Comparison of ENCODE assay signal across 32 mouse cellular contexts in genomic region chr5:148933767-148934166, GRCm38 (mm10). TPM values are rescaled to one million over a fixed set of nuclear protein-coding genes. Genes with fewer than 3 reads are reported as not detected.
DNase-seq lines count a peak whose midpoint lies in the region; ATAC-seq and TF ChIP-seq lines count a peak whose summit lies in the region.
"Had no signal": no experiment of that assay in that cellular context is flagged by ENCODE, and none has a peak within 500 bp of the region (broad histone marks: within the 10 kb centered on the region; RNA-seq: fewer than 3 reads in every experiment).

No protein-coding gene starts in this region.

- no peak for TF ChIP-seq CTCF in MEL (IDR thresholded peaks at IDR 0.05 in 2 of 3, conservative IDR thresholded peaks at IDR 0.05 in 1 of 3; ENCODE audit: control insufficient read depth in 1 of 3, insufficient read depth in 1 of 3, low read depth in 2 of 3, low read length in 3 of 3, poor library complexity in 1 of 3, severe bottlenecking in 1 of 3)
- TF ChIP-seq CTCF in liver, embryonic 14.5 days (IDR thresholded peaks at IDR 0.05; ENCODE audit: low read depth) = no peak

- H3K27ac ChIP-seq in hindbrain, embryonic 10.5 days = peak overlapping the region; percentile 6; the same call in 1 of the 2 replicates
- H3K27ac ChIP-seq in hindbrain, embryonic 13.5 days = no peak overlapping the region
- H3K27ac ChIP-seq in MEL (ENCODE audit: control insufficient read depth, low read depth, low read length) = peak overlapping the region; percentile 96
- H3K27ac ChIP-seq in limb, embryonic 10.5 days = 0 out of 2 replicates have a peak overlapping the region, but pooled peaks have one; percentile 47
- peak overlapping the region; percentile 6 for H3K27ac ChIP-seq in liver, embryonic 14.5 days
- H3K27ac ChIP-seq in midbrain, embryonic 11.5 days (ENCODE audit: low read depth, low read length) = no peak overlapping the region
- H3K27ac ChIP-seq: embryonic facial prominence, embryonic 12.5 days; heart, adult 2 months; hindbrain, postnatal 0 days; intestine, embryonic 15.5 days; layer of hippocampus, adult 2 months; midbrain, embryonic 10.5 days; neural tube, embryonic 12.5 days; stomach, postnatal 0 days had no signal

- H3K4me2 ChIP-seq in hindbrain, embryonic 13.5 days = no peak overlapping the region
- H3K4me2 ChIP-seq in liver, embryonic 14.5 days (ENCODE audit: low read depth) = peak overlapping the region; percentile 53; the same call in 1 of the 2 replicates
- no peak overlapping the region for H3K4me2 ChIP-seq in midbrain, embryonic 11.5 days
- H3K4me2 ChIP-seq: embryonic facial prominence, embryonic 12.5 days; intestine, embryonic 15.5 days had no signal

- 68% methylated on average over 8 of the region's 8 CpGs for WGBS in hindbrain, embryonic 10.5 days
- 77% methylated on average over 8 of the region's 8 CpGs for WGBS in hindbrain, embryonic 13.5 days
- WGBS in limb, embryonic 10.5 days = 43% methylated on average over 8 of the region's 8 CpGs
- 67% methylated on average over 8 of the region's 8 CpGs for WGBS in liver, embryonic 14.5 days (ENCODE audit: insufficient replicate concordance)
- 77% methylated on average over 8 of the region's 8 CpGs for WGBS in midbrain, embryonic 11.5 days

- peaks cover 4% of the 10 kb centered on the region; the same call in 1 of the 2 replicates for H3K79me2 ChIP-seq in MEL (ENCODE audit: control insufficient read depth, insufficient read depth, low read length, poor library complexity)

- H3K4me1 ChIP-seq in hindbrain, embryonic 10.5 days (replicated peaks) = peaks cover 29% of the 10 kb centered on the region
- H3K4me1 ChIP-seq in hindbrain, embryonic 13.5 days (replicated peaks) = peaks cover 5% of the 10 kb centered on the region
- H3K4me1 ChIP-seq in MEL (ENCODE audit: control insufficient read depth in 1 of 2, insufficient read depth in 2 of 2, low read length in 2 of 2) = peaks cover 17 to 23% of the 10 kb centered on the region in 2 experiments
- peaks cover 42% of the 10 kb centered on the region for H3K4me1 ChIP-seq in limb, embryonic 10.5 days
- peaks cover 36 to 51% of the 10 kb centered on the region in 2 experiments for H3K4me1 ChIP-seq in liver, embryonic 14.5 days (replicated peaks; ENCODE audit: control insufficient read depth in 2 of 2, insufficient read depth in 2 of 2, low read length in 1 of 2)
- peaks cover 2% of the 10 kb centered on the region; the same call in 1 of the 2 replicates for H3K4me1 ChIP-seq in midbrain, embryonic 11.5 days (ENCODE audit: control insufficient read depth, insufficient read depth, low read length)

- TF ChIP-seq RAD21 in MEL (IDR thresholded peaks at IDR 0.05; ENCODE audit: low read depth, low read length) = no peak

- H3K4me3 ChIP-seq in hindbrain, embryonic 10.5 days = no peak overlapping the region
- no peak overlapping the region for H3K4me3 ChIP-seq in hindbrain, embryonic 13.5 days
- H3K4me3 ChIP-seq in MEL (ENCODE audit: control insufficient read depth in 1 of 2, insufficient read depth in 1 of 2, low read depth in 2 of 2, low read length in 2 of 2) = peak overlapping the region; percentile 52 to 65
- H3K4me3 ChIP-seq in limb, embryonic 10.5 days = no peak overlapping the region; the same call in 1 of the 2 replicates
- no peak overlapping the region for H3K4me3 ChIP-seq in liver, embryonic 14.5 days (ENCODE audit: insufficient read depth in 1 of 2, low read depth in 2 of 2, low read length in 2 of 2)
- no peak overlapping the region for H3K4me3 ChIP-seq in midbrain, embryonic 11.5 days (ENCODE audit: low read depth, low read length)
- H3K4me3 ChIP-seq: embryonic facial prominence, embryonic 12.5 days; heart, adult 2 months; intestine, embryonic 15.5 days; layer of hippocampus, adult 2 months; midbrain, embryonic 10.5 days; myocyte; neural tube, embryonic 12.5 days had no signal

- H3K27me3 ChIP-seq in hindbrain, embryonic 10.5 days (ENCODE audit: insufficient read depth, poor library complexity, severe bottlenecking) = no peaks in the 10 kb centered on the region
- H3K27me3 ChIP-seq in hindbrain, embryonic 13.5 days = no peaks in the 10 kb centered on the region
- no peaks in the 10 kb centered on the region for H3K27me3 ChIP-seq in MEL (ENCODE audit: control insufficient read depth in 1 of 2, insufficient read depth in 2 of 2, low read length in 2 of 2)
- no peaks in the 10 kb centered on the region for H3K27me3 ChIP-seq in limb, embryonic 10.5 days (ENCODE audit: low read depth, poor library complexity, severe bottlenecking)
- no peaks in the 10 kb centered on the region for H3K27me3 ChIP-seq in liver, embryonic 14.5 days (ENCODE audit: control insufficient read depth, insufficient read depth, low read length)
- no peaks in the 10 kb centered on the region for H3K27me3 ChIP-seq in midbrain, embryonic 11.5 days (ENCODE audit: control insufficient read depth, insufficient read depth, low read length)
- H3K27me3 ChIP-seq: embryonic facial prominence, embryonic 12.5 days; intestine, embryonic 15.5 days; neural tube, embryonic 12.5 days had no signal

- no peak for ATAC-seq in hindbrain, embryonic 13.5 days (ENCODE audit: low FRiP score)
- no peak for ATAC-seq in liver, embryonic 14.5 days (ENCODE audit: insufficient read depth)
- ATAC-seq in midbrain, embryonic 11.5 days (ENCODE audit: low FRiP score) = no peak
- ATAC-seq: activated CD4-positive, CD25-positive, alpha-beta regulatory T cell, adult 4 months; hindbrain, postnatal 0 days; midbrain, embryonic 16.5 days had no signal

- no peaks in the 10 kb centered on the region for H3K36me3 ChIP-seq in hindbrain, embryonic 10.5 days
- H3K36me3 ChIP-seq in hindbrain, embryonic 13.5 days = no peaks in the 10 kb centered on the region
- H3K36me3 ChIP-seq in MEL (ENCODE audit: control insufficient read depth in 1 of 2, insufficient read depth in 2 of 2, low read length in 2 of 2) = peaks cover 0 to 18% of the 10 kb centered on the region in 2 experiments; a peak in 2 of 4 replicates
- no peaks in the 10 kb centered on the region for H3K36me3 ChIP-seq in limb, embryonic 10.5 days
- no peaks in the 10 kb centered on the region for H3K36me3 ChIP-seq in liver, embryonic 14.5 days (replicated peaks; ENCODE audit: control insufficient read depth, insufficient read depth, low read depth)
- no peaks in the 10 kb centered on the region for H3K36me3 ChIP-seq in midbrain, embryonic 11.5 days (ENCODE audit: control insufficient read depth, insufficient read depth, low read length)
- H3K36me3 ChIP-seq: embryonic facial prominence, embryonic 12.5 days; intestine, embryonic 15.5 days; midbrain, embryonic 10.5 days; neural tube, embryonic 12.5 days had no signal

- no peak for TF ChIP-seq POLR2A in MEL (IDR thresholded peaks at IDR 0.05; ENCODE audit: control insufficient read depth in 1 of 2, insufficient read depth in 1 of 2, low read depth in 1 of 2, low read length in 2 of 2, poor library complexity in 1 of 2)

- DNase-seq in hindbrain, embryonic 10.5 days (ENCODE audit: low spot score) = no peak
- peak; percentile 61 for DNase-seq in MEL (ENCODE audit: low read depth, low spot score)
- DNase-seq in limb, embryonic 10.5 days (ENCODE audit: low spot score) = no peak
- no peak for DNase-seq in liver, embryonic 14.5 days (ENCODE audit: low read depth in 3 of 3, low spot score in 3 of 3)
- no peak for DNase-seq in midbrain, embryonic 11.5 days (ENCODE audit: low spot score, missing footprints)
- no peak for DNase-seq in layer of hippocampus, postnatal 14 days (ENCODE audit: low spot score in 2 of 2)
- DNase-seq: adrenal gland, adult 2 months; adrenal gland, postnatal 36 days; B cell, adult 2 months; cerebellum, adult 18-20 months; cerebellum, postnatal 10 days; heart, adult 2 months; heart, postnatal 14 days; kidney, adult 2 months; kidney, postnatal 25 days; left cerebral cortex, postnatal 4 days; lung, adult 2 months; lung, postnatal 10 days; right cerebral cortex, postnatal 4 days; thymus, adult 18-20 months; thymus, postnatal 36 days had no signal

- no peak overlapping the region for H3K9ac ChIP-seq in hindbrain, embryonic 13.5 days
- H3K9ac ChIP-seq in MEL (ENCODE audit: control insufficient read depth, low read depth, low read length, poor library complexity, severe bottlenecking) = peak overlapping the region; percentile 74
- no peak overlapping the region; the same call in 1 of the 2 replicates for H3K9ac ChIP-seq in liver, embryonic 14.5 days (replicated peaks)
- no peak overlapping the region for H3K9ac ChIP-seq in midbrain, embryonic 11.5 days (ENCODE audit: low read length)
- H3K9ac ChIP-seq: embryonic facial prominence, embryonic 12.5 days; intestine, embryonic 15.5 days; neural tube, embryonic 12.5 days had no signal

- 0 out of 2 replicates have a peak, but pooled peaks cover 3% of the 10 kb centered on the region for H3K9me3 ChIP-seq in hindbrain, embryonic 10.5 days
- 0 out of 2 replicates have a peak, but pooled peaks cover 5% of the 10 kb centered on the region for H3K9me3 ChIP-seq in hindbrain, embryonic 13.5 days
- H3K9me3 ChIP-seq in MEL (replicated peaks; ENCODE audit: insufficient read depth, low read length) = no peaks in the 10 kb centered on the region
- H3K9me3 ChIP-seq in limb, embryonic 10.5 days (replicated peaks) = no peaks in the 10 kb centered on the region
- H3K9me3 ChIP-seq in liver, embryonic 14.5 days (ENCODE audit: control insufficient read depth, low read length) = no peaks in the 10 kb centered on the region
- H3K9me3 ChIP-seq in midbrain, embryonic 11.5 days (ENCODE audit: control insufficient read depth, low read length) = no peaks in the 10 kb centered on the region
- H3K9me3 ChIP-seq: intestine, embryonic 15.5 days; midbrain, embryonic 10.5 days had no signal

- TF ChIP-seq EP300 in MEL (IDR thresholded peaks at IDR 0.05; ENCODE audit: low read depth in 1 of 2, low read length in 2 of 2) = 0 out of 4 replicates have a peak, but pooled peaks of 1 of the 2 experiments have one; percentile 12
- TF ChIP-seq EP300 in liver, embryonic 14.5 days (IDR thresholded peaks at IDR 0.05; ENCODE audit: low read depth) = no peak

TF ChIP-seq in MEL, 35 proteins besides CTCF, POLR2A, EP300 and RAD21 (continues in another document):
- TF ChIP-seq SIN3A (IDR thresholded peaks at IDR 0.05; ENCODE audit: low read length) (peak; percentile 12), NELFE (IDR thresholded peaks at IDR 0.05; ENCODE audit: low read depth, low read length) (peak; percentile 35), USF1 (IDR thresholded peaks at IDR 0.05; ENCODE audit: low read depth, low read length) (peak; percentile 76)

RNA-seq across cellular contexts. Expression of gene Katnal1, which starts 4.6 kb away (rescaled TPM):
- polyA plus RNA-seq in hindbrain, embryonic 10.5 days (2016; fragmentation: Nextera tagmentation; extraction: Ambion mirVana) = 22.4 and 23.6 TPM in 2 replicates
- polyA plus RNA-seq in hindbrain, embryonic 13.5 days (2015; fragmentation: Nextera tagmentation; extraction: Ambion mirVana) = 33.4 and 34.4 TPM in 2 replicates
- total RNA-seq in MEL (2012; rRNA removed) = 13.6 and 14.8 TPM in 2 replicates
- polyA plus RNA-seq in MEL (2012; ENCODE audit: insufficient read depth in 1 of 2, insufficient read length in 2 of 2, low read depth in 1 of 2, low replicate concordance in 2 of 2, missing spikeins in 1 of 2) = 10 to 100 TPM in 1 of 2 experiments, not detected in 1; 12.8 TPM
- polyA plus RNA-seq in limb, embryonic 10.5 days (2016; fragmentation: Nextera tagmentation; extraction: Ambion mirVana) = 15.4 and 19.3 TPM in 2 replicates
- 3.9 and 5.1 TPM in 2 replicates for polyA plus RNA-seq in liver, embryonic 14.5 days (2012; rRNA removed)
- 7.6 and 8.3 TPM in 2 replicates for polyA plus RNA-seq in liver, embryonic 14.5 days (2014; fragmentation: Nextera tagmentation; extraction: Ambion mirVana)
- polyA plus RNA-seq in midbrain, embryonic 11.5 days (2014; fragmentation: Nextera tagmentation; extraction: Ambion mirVana) = 31.1 and 37.1 TPM in 2 replicates
- 10 to 100 TPM; 51.0 to 52.2 TPM for total RNA-seq in layer of hippocampus, postnatal 14 days (2021)

Comparison
In these comparisons a context has a peak if more than half of its experiments do, and no peak if none do; other contexts are left out.
1. H3K27ac ChIP-seq: peak in hindbrain, embryonic 10.5 days (single experiment), MEL (single experiment), limb, embryonic 10.5 days (single experiment) and liver, embryonic 14.5 days (single experiment); none in hindbrain, embryonic 13.5 days (single experiment) and midbrain, embryonic 11.5 days (single experiment).
2. H3K4me3 ChIP-seq: peak in MEL (2 of 2); none in hindbrain, embryonic 10.5 days (single experiment), hindbrain, embryonic 13.5 days (single experiment), limb, embryonic 10.5 days (single experiment), liver, embryonic 14.5 days (0 of 2) and midbrain, embryonic 11.5 days (single experiment).